Mouse (Mus musculus): ENCODE measurements around the gene Btbd16.

Btbd16 gene

DNA sequence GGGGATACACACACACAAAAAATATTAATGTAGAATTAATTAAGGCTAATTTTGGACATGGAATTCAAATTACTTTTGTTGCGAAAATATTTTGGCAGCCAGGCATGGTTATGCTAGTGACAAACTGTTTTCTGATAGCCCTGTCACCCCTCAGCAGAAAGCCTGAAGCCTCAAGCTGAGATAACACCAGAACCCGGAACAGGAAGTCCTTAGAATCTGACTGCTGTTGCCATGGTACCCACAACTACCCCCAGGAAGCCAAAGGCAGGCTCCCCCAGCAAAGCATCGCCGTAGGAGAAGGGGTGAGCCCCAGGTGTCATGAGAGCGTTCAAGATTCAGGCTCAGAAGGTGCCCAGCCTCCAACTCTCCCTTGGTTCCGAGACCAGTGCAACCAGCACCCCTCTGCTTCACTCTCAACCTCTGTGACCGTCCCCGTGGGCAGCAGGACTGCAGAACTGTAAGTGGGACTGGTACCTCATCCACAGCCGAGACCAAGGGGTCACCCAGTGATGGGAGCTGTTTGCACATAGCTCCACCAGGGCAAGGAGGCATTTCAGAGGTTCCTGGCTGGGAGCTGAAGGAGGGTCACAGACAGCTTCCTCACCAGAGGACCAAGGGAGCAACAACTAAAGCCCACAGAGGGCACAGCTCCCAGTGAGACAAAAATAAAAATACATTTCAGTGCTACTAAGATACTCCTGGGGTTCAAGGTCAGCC, at the start of gene Btbd16:
Btbd16 (plus strand) TSS at position 156 of the 717 bp plus-strand sequence.
- no peak for DNase-seq (ENCODE audit: inconsistent ontology term)

GRCm38 (mm10) chr7:130726185-130726584, 47.7 kb upstream of the Btbd16 start:
- DNase-seq (ENCODE audit: inconsistent ontology term): no peak

GRCm38 (mm10) chr7:130726724-130727422, 47.0 kb upstream of the Btbd16 start:
- DNase-seq (ENCODE audit: inconsistent ontology term): no peak

GRCm38 (mm10) chr7:130727560-130727959, 46.3 kb upstream of the Btbd16 start:
- DNase-seq (ENCODE audit: inconsistent ontology term): no peak

DNA sequence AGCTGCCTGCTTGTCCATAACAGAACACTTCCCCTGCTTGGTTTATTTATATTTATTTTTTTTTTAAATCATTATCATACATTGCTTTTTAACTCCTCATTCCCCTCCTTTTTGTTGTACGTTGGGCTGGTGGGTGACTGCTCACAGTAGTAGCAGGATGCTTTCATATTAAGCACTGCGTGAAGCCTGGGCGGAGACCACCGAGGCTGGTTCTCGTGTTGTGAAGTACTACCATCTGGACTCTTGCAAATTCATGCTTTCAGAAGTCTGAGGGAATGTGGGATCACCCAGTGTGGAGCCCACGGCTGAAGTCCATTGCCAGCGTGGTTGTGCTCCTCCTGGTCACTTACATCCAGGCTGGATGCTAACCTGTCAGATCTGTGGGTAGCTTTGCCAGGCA, 42.1 kb upstream of the Btbd16 start:
- DNase-seq (ENCODE audit: inconsistent ontology term): no peak

DNA sequence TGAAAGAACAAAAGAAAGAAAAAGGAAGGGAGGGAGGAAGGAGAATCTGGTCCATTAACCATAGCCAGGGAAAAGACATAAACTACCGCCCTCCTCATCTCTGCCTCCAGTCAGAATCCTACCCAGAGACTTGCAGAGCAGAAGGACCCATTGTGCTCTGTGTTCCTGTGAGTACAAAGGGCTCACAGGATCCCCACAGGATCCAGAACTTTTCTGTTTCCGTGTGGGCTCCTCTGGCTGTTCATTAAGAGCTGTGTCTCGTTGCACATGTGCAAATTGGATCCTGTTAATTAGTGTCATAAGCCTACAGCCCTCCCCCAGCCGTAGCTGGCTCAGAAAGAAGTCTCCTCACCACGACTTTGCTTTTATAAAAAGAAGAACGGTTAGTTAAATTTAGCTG, 41.0 kb upstream of the Btbd16 start:
- DNase-seq (ENCODE audit: inconsistent ontology term): no peak

DNA sequence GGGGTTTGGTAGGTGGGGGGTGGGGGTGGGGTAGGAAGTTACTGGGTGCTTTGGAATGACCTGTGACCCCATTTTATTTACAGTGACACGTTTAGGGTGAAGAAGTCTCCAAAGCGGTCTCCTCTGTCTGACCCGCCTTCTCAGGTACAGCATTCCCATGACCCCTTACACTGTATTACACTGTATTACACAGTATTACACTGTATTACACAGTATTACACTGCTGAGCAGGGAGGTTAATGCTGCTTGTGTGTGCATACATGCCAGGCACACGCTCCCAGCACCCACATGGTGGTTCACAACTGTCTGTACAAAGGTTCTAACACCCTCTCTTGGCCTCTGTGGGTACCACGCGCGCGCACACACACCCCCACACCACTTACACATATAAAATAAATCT, 40.4 kb upstream of the Btbd16 start:
- DNase-seq (ENCODE audit: inconsistent ontology term): no peak

DNA sequence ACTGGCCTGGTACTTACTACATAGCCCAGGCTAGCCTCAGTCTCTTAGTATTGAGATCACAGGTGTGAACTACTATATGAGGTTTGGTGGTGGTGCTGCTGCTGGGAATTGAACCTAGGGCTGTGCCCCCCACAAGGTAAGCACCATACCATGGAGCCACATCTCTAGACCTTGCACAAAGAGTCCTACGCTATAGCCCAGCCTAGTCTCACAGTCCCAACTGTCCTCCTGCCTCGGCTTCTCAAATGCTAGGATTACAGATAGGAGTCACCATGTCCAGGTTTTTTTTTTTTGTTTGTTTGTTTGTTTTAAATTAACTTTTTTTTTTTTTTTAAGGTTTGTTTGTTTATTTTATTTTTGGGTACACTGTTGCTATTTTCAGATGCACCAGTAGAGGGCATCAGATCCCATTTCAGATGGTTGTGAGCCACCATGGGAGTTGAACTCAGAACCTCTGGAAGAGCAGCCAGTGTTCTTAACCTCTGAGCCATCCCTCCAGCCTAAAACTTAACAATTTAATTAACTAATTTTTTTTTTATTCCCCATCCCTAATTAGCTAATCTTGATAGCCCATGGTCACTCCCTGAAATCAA, 39.6 kb upstream of the Btbd16 start:
- no peak for DNase-seq (ENCODE audit: inconsistent ontology term)

DNA sequence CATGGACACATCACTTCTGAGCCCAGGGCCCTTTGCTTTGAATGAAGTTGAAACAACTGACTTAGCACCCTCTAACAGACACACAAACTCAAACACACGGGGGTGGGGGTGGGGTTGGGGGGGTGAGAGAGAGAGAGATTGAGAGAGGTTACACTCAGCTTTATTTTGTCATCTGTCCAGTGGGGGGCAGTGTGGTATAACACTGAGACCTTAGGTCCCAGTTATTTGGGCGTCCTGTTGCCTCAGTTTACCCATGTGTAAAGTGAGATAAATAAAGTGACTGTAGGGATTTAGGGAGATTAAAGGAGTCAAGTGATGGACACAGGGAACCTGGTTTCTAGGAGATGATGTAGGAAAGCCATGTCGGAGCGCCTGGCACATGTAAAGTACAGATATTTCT, 32.8 kb upstream of the Btbd16 start:
- DNase-seq (ENCODE audit: inconsistent ontology term): no peak

- no peak for DNase-seq (ENCODE audit: inconsistent ontology term)
Measured at GRCm38 (mm10) chr7:130743239-130744025, 30.4 kb upstream of the Btbd16 start.

DNA sequence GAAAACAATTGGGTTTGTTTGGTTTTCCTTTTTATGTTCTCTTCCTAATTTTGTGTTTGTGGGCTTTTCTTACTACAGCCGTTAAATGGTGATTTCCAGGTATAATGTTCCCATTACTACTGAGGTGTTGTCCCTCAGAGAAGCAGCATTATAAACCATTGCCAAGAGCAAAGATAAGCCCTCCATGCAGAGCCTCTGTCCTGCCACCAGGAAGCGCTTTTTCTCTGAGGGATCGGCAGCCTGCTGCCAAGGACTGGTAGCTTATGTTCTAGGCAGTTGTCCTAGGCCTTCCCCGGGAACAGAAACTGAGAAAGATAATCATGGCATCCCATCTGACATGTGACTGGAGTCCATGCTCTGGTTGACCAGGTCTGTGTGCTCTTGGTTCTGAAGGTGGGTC, 24.7 kb upstream of the Btbd16 start:
- DNase-seq (ENCODE audit: inconsistent ontology term): no peak

DNA sequence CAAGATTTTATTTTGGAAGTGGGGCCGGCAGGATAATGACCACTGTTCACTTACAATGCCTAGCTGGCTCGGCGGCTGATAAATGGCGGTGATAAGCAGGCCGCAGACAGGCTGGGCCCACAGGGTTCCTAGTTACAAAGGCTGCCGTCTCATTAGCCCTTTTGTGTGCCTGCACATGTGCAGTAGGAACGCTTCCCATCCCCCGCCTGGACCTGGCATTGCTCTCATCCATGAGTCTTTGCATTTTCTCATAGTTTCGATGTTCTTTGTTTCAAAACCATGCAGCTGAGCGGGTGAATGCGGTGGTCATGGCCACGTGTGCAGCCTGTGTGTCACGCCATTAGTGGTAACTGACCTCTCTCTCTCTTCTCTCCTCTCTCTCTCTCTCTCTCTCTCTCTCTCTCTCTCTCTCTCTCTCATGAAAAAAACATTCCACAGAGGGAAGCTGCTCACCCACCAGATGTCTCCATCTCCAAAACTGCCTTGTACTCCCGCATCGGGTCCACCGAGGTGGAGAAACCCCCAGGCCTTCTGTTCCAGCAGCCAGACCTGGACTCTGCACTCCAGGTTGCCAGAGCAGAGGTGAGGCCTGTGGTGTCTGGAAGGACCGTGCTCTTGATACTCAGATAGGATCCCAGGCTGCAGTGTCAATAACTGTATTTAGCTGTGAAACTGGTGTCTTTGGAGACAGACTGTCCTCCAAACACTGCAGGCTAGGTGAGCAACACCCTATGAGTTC, 22.9 kb upstream of the Btbd16 start:
- peak; percentile 92 for DNase-seq (ENCODE audit: inconsistent ontology term)

- no peak for DNase-seq (ENCODE audit: inconsistent ontology term)
Measured at GRCm38 (mm10) chr7:130751678-130752077, 22.2 kb upstream of the Btbd16 start.

DNA sequence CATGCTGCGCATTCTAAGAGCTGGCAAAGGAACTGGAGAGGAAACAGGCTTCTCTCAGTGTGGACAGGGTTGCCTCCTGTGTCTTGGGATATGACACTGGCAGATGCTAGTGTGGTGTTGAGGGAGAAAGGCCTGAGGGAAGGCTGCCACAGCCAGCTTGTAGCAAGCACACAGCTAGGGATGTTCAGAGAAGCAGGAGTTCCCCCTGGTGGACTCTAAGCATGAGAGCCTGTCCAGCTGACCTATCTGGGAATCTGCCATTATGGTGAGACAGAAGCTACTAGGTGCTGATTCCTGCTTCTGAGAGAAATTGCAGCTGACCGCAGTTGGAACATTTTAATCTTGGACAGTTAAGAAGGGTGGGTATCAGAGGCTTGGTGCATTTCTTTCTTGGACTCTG, 19.1 kb upstream of the Btbd16 start:
- peak; percentile 51 for DNase-seq (ENCODE audit: inconsistent ontology term)

- DNase-seq (ENCODE audit: inconsistent ontology term): peak; percentile 56
Measured at GRCm38 (mm10) chr7:130756343-130756835, 17.5 kb upstream of the Btbd16 start.

DNA sequence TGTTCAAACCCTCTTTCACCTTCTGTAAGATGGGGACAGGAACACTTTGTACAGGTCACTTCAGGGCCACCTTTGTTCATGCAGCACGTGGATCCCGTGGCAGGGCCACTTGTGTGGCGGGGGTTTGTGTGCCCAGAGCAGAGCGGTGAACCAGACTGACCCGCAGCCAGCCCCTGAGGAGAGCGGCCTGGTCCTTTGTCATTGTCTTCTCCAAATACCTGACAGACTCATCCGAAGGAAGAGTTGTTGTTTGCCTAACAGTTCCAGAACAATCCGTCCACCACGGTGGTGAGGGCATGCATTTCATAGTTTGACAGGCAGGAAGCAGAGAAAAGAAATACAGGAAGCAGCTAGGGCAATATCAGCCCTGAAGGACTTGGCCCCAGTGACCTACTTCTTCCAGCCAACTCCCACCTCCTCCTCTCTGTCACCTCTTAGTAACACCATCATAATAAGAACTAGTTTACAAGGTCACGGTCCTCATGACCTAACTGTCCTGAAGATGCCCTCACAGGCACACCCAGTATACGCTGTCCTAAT, 16.5 kb upstream of the Btbd16 start:
- no peak for DNase-seq (ENCODE audit: inconsistent ontology term)

DNA sequence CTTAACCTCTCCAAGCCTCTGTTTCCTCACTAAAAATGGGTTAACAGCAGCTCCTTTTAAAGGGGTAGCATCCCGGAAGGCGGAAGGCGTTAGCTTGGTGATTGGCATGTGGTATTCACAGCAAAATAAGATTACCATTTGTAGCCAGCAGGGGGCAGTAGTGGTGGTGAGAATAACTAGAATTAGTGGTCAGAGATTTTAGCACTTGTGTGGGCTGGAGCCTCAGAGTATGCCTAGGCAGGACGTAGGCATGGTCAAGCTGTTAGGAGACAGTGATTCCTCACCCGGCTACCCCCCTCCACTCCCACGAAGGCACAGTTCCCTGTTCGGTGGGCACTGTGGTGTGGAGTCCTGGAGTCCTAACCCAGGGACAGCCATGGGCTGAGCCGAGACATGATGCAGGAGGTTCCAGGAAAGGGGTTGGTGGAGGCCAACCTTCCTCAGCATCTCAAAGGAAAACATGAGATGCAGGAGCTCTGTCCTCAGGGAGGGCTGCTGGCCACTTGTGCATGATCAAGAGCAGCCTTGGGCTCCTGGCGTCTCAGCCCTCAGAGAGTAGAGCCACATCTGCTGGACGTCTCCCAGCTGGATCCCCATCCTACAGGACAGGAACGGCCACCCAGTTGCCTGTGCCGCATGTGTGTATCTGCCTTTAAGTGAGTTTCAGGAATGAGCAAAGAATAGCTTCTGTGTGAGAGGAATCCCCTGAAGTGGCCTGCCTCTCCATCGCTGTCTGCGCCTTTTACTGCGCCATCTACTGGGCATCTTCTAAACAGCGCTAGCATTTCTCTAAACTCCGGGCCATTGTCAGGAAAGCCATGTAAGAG, 11.6 kb upstream of the Btbd16 start:
- DNase-seq (ENCODE audit: inconsistent ontology term): peak; percentile 66

GRCm38 (mm10) chr7:130764160-130764559, 9.7 kb upstream of the Btbd16 start:
- no peak for DNase-seq (ENCODE audit: inconsistent ontology term)

DNA sequence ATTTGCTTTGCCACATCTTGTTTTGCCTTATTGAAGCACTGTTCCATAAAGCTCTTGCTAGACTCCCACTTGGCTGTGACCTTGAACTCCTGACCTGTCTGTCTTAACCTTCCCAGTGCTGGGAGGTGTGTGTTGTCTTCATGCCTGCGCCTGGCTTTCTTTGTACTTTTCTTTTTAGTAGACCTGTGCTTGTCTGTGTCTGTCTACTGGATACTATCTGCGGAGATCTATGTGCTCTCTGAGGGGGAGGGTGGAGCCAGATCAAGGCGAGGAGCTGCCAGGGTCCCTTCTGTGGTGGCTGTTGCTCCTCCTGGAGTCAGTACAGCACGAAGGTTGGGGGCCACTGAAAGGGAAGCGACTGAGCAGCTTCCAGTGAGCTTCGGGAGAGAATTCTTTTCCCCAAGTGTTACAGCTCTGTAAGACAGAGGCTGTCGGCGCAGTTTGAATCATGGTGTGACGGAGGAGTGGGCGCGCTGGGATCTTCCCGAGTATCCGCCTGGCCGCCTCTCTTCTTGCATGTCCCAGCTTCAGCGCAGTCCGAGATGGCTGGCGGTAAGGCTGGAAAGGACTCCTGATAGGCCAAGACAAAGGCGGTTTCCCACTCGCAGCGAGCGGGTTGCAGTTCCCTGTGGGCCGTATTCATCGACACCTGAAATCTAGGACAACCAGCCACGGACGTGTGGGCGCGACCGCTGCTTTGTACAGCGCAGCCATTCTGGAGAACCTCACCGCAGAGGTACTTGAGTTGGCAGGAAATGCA, 7.3 kb upstream of the Btbd16 start:
- no peak for DNase-seq (ENCODE audit: inconsistent ontology term)
